Mouse (Mus musculus) midbrain, embryonic 13.5 days (tissue): Measurements from ENCODE around the gene Art1. TPM values are rescaled to one million over a fixed set of nuclear protein-coding genes. Genes with fewer than 3 reads are reported as not detected.

Source experiments
- ATAC-seq: fragments of 200-750 bp; cut with Nextera tagmentation; 2 replicates; pipeline ENCODE4 v1.8.0; 2017; ENCODE audit warnings: mild to moderate bottlenecking, moderate TSS enrichment, moderate library complexity
- H3K27ac ChIP-seq: fragments of 300-500 bp; sonication (generic); 2 replicates; pipeline ENCODE4 v1.5.1; 2015; ENCODE audit warnings: inconsistent platforms, mild to moderate bottlenecking, moderate library complexity
- H3K27me3 ChIP-seq: fragments of 300-500 bp; sonication (generic); 2 replicates; pipeline ENCODE4 v1.6.1; 2015; ENCODE audit warnings: mild to moderate bottlenecking, inconsistent platforms
- H3K36me3 ChIP-seq: fragments of 300-500 bp; sonication (generic); 2 replicates; pipeline ENCODE4 v1.6.1; 2015; ENCODE audit warnings: mild to moderate bottlenecking, inconsistent platforms
- H3K4me1 ChIP-seq: fragments of 300-500 bp; sonication (generic); replicated peaks from 2 replicates; pipeline ENCODE4 v1.6.1; 2015; ENCODE audit warnings: inconsistent platforms
- H3K4me2 ChIP-seq: fragments of 300-500 bp; sonication (generic); replicated peaks from 2 replicates; pipeline ENCODE4 v1.6.1; 2015; ENCODE audit warnings: moderate library complexity, mild to moderate bottlenecking, inconsistent platforms
- H3K4me3 ChIP-seq: fragments of 300-500 bp; sonication (generic); replicated peaks from 2 replicates; pipeline ENCODE4 v1.5.1; 2015; ENCODE audit warnings: mild to moderate bottlenecking, inconsistent platforms
- H3K9ac ChIP-seq: fragments of 300-500 bp; sonication (generic); replicated peaks from 2 replicates; pipeline ENCODE4 v1.6.1; 2015; ENCODE audit warnings: mild to moderate bottlenecking, inconsistent platforms
- H3K9me3 ChIP-seq: fragments of 300-500 bp; sonication (generic); 2 replicates; pipeline ENCODE4 v1.6.1; 2016; ENCODE audit warnings: mild to moderate bottlenecking, inconsistent platforms
- WGBS: fragments of 180-500 bp; shearing (Covaris S2); methylation state at CpG from one replicate; pipeline ENCODE4 v1.1.7; 2015; 5-methylcytosine and 5-hydroxymethylcytosine counted together
- polyA plus RNA-seq: library from polyadenylated mRNA; unstranded; fragments of >200 nt; fragmentation: Nextera tagmentation; extraction: Ambion mirVana; gene quantifications from 2 replicates; pipeline ENCODE4 v1.2.1, GENCODE M21; 2015

Gene Art1
- 0.31 and 0.37 TPM in 2 replicates for polyA plus RNA-seq

GRCm38 (mm10) chr7:102101487-102101886 lies at the start of gene Art1:
Gene Art1 (plus strand): TSS chr7:102101743.
- 43% methylated on average over 5 of the region's 5 CpGs for WGBS
- Histone ChIP-seq H3K27me3 (peaks cover 10% of the 10 kb centered on the region), H3K9ac (no peak within 1 kb of the TSS), H3K27ac (no peak within 1 kb of the TSS), H3K4me1 (peaks cover 26% of the 10 kb centered on the region), H3K4me3 (no peak within 1 kb of the TSS), H3K9me3 (no peaks in the 10 kb centered on the region), H3K4me2 (0 out of 2 replicates have a peak within 1 kb of the TSS, but pooled peaks have one; percentile 49), H3K36me3 (no peaks in the 10 kb centered on the region)
- ATAC-seq, result no peak

GRCm38 (mm10) chr7:102061353-102061752 lies 40.2 kb upstream of the Art1 start:
- Histone ChIP-seq H3K27me3 (no peaks in the 10 kb centered on the region), H3K4me1 (peaks cover 31% of the 10 kb centered on the region), H3K4me2 (no peak overlapping the region), H3K9ac (no peak overlapping the region), H3K9me3 (no peaks in the 10 kb centered on the region), H3K4me3 (no peak overlapping the region), H3K27ac (no peak overlapping the region), H3K36me3 (peaks cover 25% of the 10 kb centered on the region; the same call in 1 of the 2 replicates)
- ATAC-seq, result no peak
- WGBS, result 95% methylated on average over 3 of the region's 3 CpGs

GRCm38 (mm10) chr7:102062203-102062602 lies 39.3 kb upstream of the Art1 start:
- Histone ChIP-seq H3K27ac (no peak overlapping the region), H3K4me1 (peaks cover 35% of the 10 kb centered on the region), H3K27me3 (no peaks in the 10 kb centered on the region), H3K9me3 (no peaks in the 10 kb centered on the region), H3K36me3 (peaks cover 17% of the 10 kb centered on the region; the same call in 1 of the 2 replicates), H3K9ac (no peak overlapping the region), H3K4me2 (no peak overlapping the region), H3K4me3 (no peak overlapping the region)
- WGBS, result 100% methylated on average over 1 of the region's 1 CpGs
- no peak for ATAC-seq

- Histone ChIP-seq H3K4me3 (peak overlapping the region; percentile 81), H3K4me2 (peak overlapping the region; percentile 75), H3K36me3 (peaks cover 9% of the 10 kb centered on the region; the same call in 1 of the 2 replicates), H3K4me1 (peaks cover 35% of the 10 kb centered on the region), H3K9me3 (no peaks in the 10 kb centered on the region), H3K27ac (no peak overlapping the region), H3K27me3 (no peaks in the 10 kb centered on the region), H3K9ac (peak overlapping the region; percentile 81; the same call in 1 of the 2 replicates)
- ATAC-seq, result no peak
- WGBS, result 90% methylated on average over 9 of the region's 9 CpGs
Observed at GRCm38 (mm10) chr7:102063891-102064290, 37.7 kb upstream of the Art1 start.

GRCm38 (mm10) chr7:102064655-102065045 lies 36.9 kb upstream of the Art1 start:
- peak overlapping the region; percentile 75 for H3K4me2 ChIP-seq
- H3K4me1 ChIP-seq, result peaks cover 35% of the 10 kb centered on the region
- H3K4me3 ChIP-seq, result peak overlapping the region; percentile 81
- H3K27me3 ChIP-seq, result no peaks in the 10 kb centered on the region
- no peaks in the 10 kb centered on the region for H3K9me3 ChIP-seq
- WGBS, result 2% methylated on average over 9 of the region's 9 CpGs
- peak; percentile 59 for ATAC-seq
- H3K36me3 ChIP-seq, result peaks cover 1% of the 10 kb centered on the region; the same call in 1 of the 2 replicates
- peak overlapping the region; percentile 80 for H3K27ac ChIP-seq
- H3K9ac ChIP-seq, result peak overlapping the region; percentile 81

- under 1% methylated on average over 56 of the region's 56 CpGs for WGBS
- Histone ChIP-seq H3K4me1 (peaks cover 35% of the 10 kb centered on the region), H3K4me3 (peak within 1 kb of the TSS; percentile 81), H3K9me3 (no peaks in the 10 kb centered on the region), H3K27me3 (no peaks in the 10 kb centered on the region), H3K27ac (peak within 1 kb of the TSS; percentile 80), H3K9ac (peak within 1 kb of the TSS; percentile 81), H3K36me3 (0 out of 2 replicates have a peak, but pooled peaks cover 3% of the 10 kb centered on the region), H3K4me2 (peak within 1 kb of the TSS; percentile 75)
- peak; percentile 100 for ATAC-seq
Observed at GRCm38 (mm10) chr7:102065046-102065891, 36.3 kb upstream of the Art1 start, which contains the start of the genes Rnf121, Xndc1 and Xntrpc. Gene Rnf121 (minus strand): TSS chr7:102065469. Gene Xndc1 (plus strand): TSS chr7:102065511. Gene Xntrpc (plus strand): TSS chr7:102065713.

GRCm38 (mm10) chr7:102066363-102066762 lies 35.2 kb upstream of the Art1 start:
- Histone ChIP-seq H3K27me3 (no peaks in the 10 kb centered on the region), H3K9me3 (no peaks in the 10 kb centered on the region), H3K36me3 (peaks cover 11% of the 10 kb centered on the region), H3K4me3 (peak overlapping the region; percentile 81), H3K4me1 (peaks cover 35% of the 10 kb centered on the region), H3K4me2 (peak overlapping the region; percentile 75), H3K27ac (no peak overlapping the region), H3K9ac (peak overlapping the region; percentile 81; the same call in 1 of the 2 replicates)
- no peak for ATAC-seq
- 83% methylated on average over 6 of the region's 6 CpGs for WGBS

- no peak overlapping the region for H3K4me2 ChIP-seq
- no peak for ATAC-seq
- H3K27me3 ChIP-seq, result no peaks in the 10 kb centered on the region
- WGBS, result 75% methylated on average over 7 of the region's 7 CpGs
- H3K36me3 ChIP-seq, result peaks cover 83% of the 10 kb centered on the region
- no peaks in the 10 kb centered on the region for H3K9me3 ChIP-seq
- H3K4me3 ChIP-seq, result no peak overlapping the region
- H3K4me1 ChIP-seq, result no peaks in the 10 kb centered on the region
- H3K27ac ChIP-seq, result no peak overlapping the region
- no peak overlapping the region for H3K9ac ChIP-seq
Observed at GRCm38 (mm10) chr7:102076714-102077296, 24.7 kb upstream of the Art1 start.

GRCm38 (mm10) chr7:102078517-102078916 lies 23.0 kb upstream of the Art1 start:
- no peaks in the 10 kb centered on the region for H3K4me1 ChIP-seq
- 78% methylated on average over 7 of the region's 7 CpGs for WGBS
- no peak overlapping the region for H3K27ac ChIP-seq
- H3K27me3 ChIP-seq, result no peaks in the 10 kb centered on the region
- H3K4me2 ChIP-seq, result no peak overlapping the region
- no peaks in the 10 kb centered on the region for H3K9me3 ChIP-seq
- H3K36me3 ChIP-seq, result peaks cover 84% of the 10 kb centered on the region
- no peak overlapping the region for H3K4me3 ChIP-seq
- no peak overlapping the region for H3K9ac ChIP-seq
- ATAC-seq, result no peak

- Histone ChIP-seq H3K27me3 (no peaks in the 10 kb centered on the region), H3K27ac (no peak overlapping the region), H3K4me2 (no peak overlapping the region), H3K4me3 (no peak overlapping the region), H3K4me1 (no peaks in the 10 kb centered on the region), H3K9me3 (no peaks in the 10 kb centered on the region), H3K36me3 (peaks cover 86% of the 10 kb centered on the region), H3K9ac (no peak overlapping the region)
- 92% methylated on average over 8 of the region's 8 CpGs for WGBS
- ATAC-seq, result no peak
Observed at GRCm38 (mm10) chr7:102080311-102080710, 21.2 kb upstream of the Art1 start.

GRCm38 (mm10) chr7:102081784-102082183 lies 19.8 kb upstream of the Art1 start:
- peaks cover 78% of the 10 kb centered on the region for H3K36me3 ChIP-seq
- no peaks in the 10 kb centered on the region for H3K27me3 ChIP-seq
- no peak overlapping the region for H3K27ac ChIP-seq
- no peak overlapping the region for H3K9ac ChIP-seq
- no peak for ATAC-seq
- 96% methylated on average over 5 of the region's 5 CpGs for WGBS
- no peaks in the 10 kb centered on the region for H3K4me1 ChIP-seq
- H3K4me2 ChIP-seq, result no peak overlapping the region
- H3K9me3 ChIP-seq, result no peaks in the 10 kb centered on the region
- no peak overlapping the region for H3K4me3 ChIP-seq

- no peak within 1 kb of the TSS for H3K27ac ChIP-seq
- H3K9me3 ChIP-seq, result no peaks in the 10 kb centered on the region
- no peaks in the 10 kb centered on the region for H3K27me3 ChIP-seq
- H3K4me1 ChIP-seq, result no peaks in the 10 kb centered on the region
- H3K36me3 ChIP-seq, result peaks cover 68% of the 10 kb centered on the region
- H3K4me2 ChIP-seq, result no peak within 1 kb of the TSS
- no peak within 1 kb of the TSS for H3K4me3 ChIP-seq
- no peak within 1 kb of the TSS for H3K9ac ChIP-seq
- ATAC-seq, result no peak
- 80% methylated on average over 5 of the region's 5 CpGs for WGBS
Observed at GRCm38 (mm10) chr7:102082816-102083215, 18.7 kb upstream of the Art1 start, which contains the start of gene Trpc2. Gene Trpc2 (plus strand): TSS chr7:102083116.
